ENCODE assay signal across 8 mouse cellular contexts in genomic region chr16:37689251-37689926, GRCm38 (mm10). TPM values are rescaled to one million over a fixed set of nuclear protein-coding genes. Genes with fewer than 3 reads are reported as not detected.
A peak's percentile ranks its signal among the peaks of the same experiment; 100 is the strongest.
DNase-seq lines count a peak whose midpoint lies in the region; ATAC-seq and TF ChIP-seq lines count a peak whose summit lies in the region.

No protein-coding gene starts in this region.

- H3K27ac ChIP-seq in heart, embryonic 14.5 days (replicated peaks in 1 of 2; ENCODE audit: control insufficient read depth in 1 of 2, insufficient read depth in 1 of 2, low read depth in 2 of 2, low read length in 2 of 2), result peak overlapping the region; percentile 18 to 24; a peak in 2 of 4 replicates
- H3K27ac ChIP-seq in lung, postnatal 0 days (ENCODE audit: low read length), result no peak overlapping the region

- H3K9ac ChIP-seq in heart, embryonic 14.5 days (ENCODE audit: low read length), result no peak overlapping the region
- no peak overlapping the region for H3K9ac ChIP-seq in lung, postnatal 0 days (replicated peaks; ENCODE audit: low read depth)

- no peak for TF ChIP-seq CTCF in lung, postnatal 0 days (IDR thresholded peaks at IDR 0.05)

- no peak for ATAC-seq in heart, embryonic 14.5 days (ENCODE audit: insufficient number of reproducible peaks, insufficient read depth, low FRiP score, low read depth)
- peak; percentile 40 for ATAC-seq in lung, postnatal 0 days

- 63% methylated on average over 8 of the region's 8 CpGs for WGBS in heart, embryonic 14.5 days
- WGBS in lung, postnatal 0 days, result 49% methylated on average over 8 of the region's 8 CpGs

- no peaks in the 10 kb centered on the region for H3K27me3 ChIP-seq in heart, embryonic 14.5 days (ENCODE audit: control insufficient read depth, insufficient read depth, low read length)
- H3K27me3 ChIP-seq in lung, postnatal 0 days (replicated peaks; ENCODE audit: insufficient read depth, low read length), result no peaks in the 10 kb centered on the region

- peak; percentile 22 for DNase-seq in embryo, embryonic 11 days
- no peak for DNase-seq in embryo, embryonic 10.5 days (ENCODE audit: low spot score)
- peak; percentile 15 for DNase-seq in CD4-positive helper T cell, adult 2 months (ENCODE audit: low read depth, low spot score)
- DNase-seq in lung, postnatal 0 days (ENCODE audit: low spot score), result peak; percentile 27
- no peak for DNase-seq in cerebellum, postnatal 14 days
- DNase-seq in frontal cortex, postnatal 36 days (ENCODE audit: low spot score in 2 of 2), result no peak
- no peak for DNase-seq in right cerebral cortex, adult 2 months (ENCODE audit: low spot score in 2 of 2)

- peaks cover 34 to 44% of the 10 kb centered on the region in 2 experiments for H3K4me1 ChIP-seq in heart, embryonic 14.5 days (ENCODE audit: control insufficient read depth in 2 of 2, insufficient read depth in 2 of 2, low read length in 2 of 2)
- no peaks in the 10 kb centered on the region; the same call in 1 of the 2 replicates for H3K4me1 ChIP-seq in lung, postnatal 0 days (ENCODE audit: insufficient read depth, low read depth, low read length)

- H3K4me2 ChIP-seq in heart, embryonic 14.5 days (ENCODE audit: low read length), result no peak overlapping the region
- no peak overlapping the region for H3K4me2 ChIP-seq in lung, postnatal 0 days (replicated peaks; ENCODE audit: low read depth, low read length)

- no peak overlapping the region for H3K4me3 ChIP-seq in heart, embryonic 14.5 days (ENCODE audit: control insufficient read depth in 1 of 2, insufficient read depth in 1 of 2, low read depth in 1 of 2, low read length in 2 of 2)
- H3K4me3 ChIP-seq in lung, postnatal 0 days (ENCODE audit: low read depth, low read length), result no peak overlapping the region

- H3K36me3 ChIP-seq in heart, embryonic 14.5 days (ENCODE audit: control insufficient read depth, insufficient read depth, low read length), result no peaks in the 10 kb centered on the region
- no peaks in the 10 kb centered on the region for H3K36me3 ChIP-seq in lung, postnatal 0 days (ENCODE audit: insufficient read depth, low read length)

- H3K9me3 ChIP-seq in heart, embryonic 14.5 days (ENCODE audit: control insufficient read depth, low read length), result no peaks in the 10 kb centered on the region
- no peaks in the 10 kb centered on the region for H3K9me3 ChIP-seq in lung, postnatal 0 days (ENCODE audit: low read length)

- TF ChIP-seq EP300 in lung, postnatal 0 days (IDR thresholded peaks at IDR 0.05), result no peak

RNA-seq across cellular contexts. Expression of gene Ndufb4, which starts 35.1 kb away (rescaled TPM):
- 116 and 120 TPM in 2 replicates for polyA plus RNA-seq in heart, embryonic 14.5 days (2014; fragmentation: Nextera tagmentation; extraction: Ambion mirVana)
- polyA plus RNA-seq in lung, postnatal 0 days (2015; fragmentation: Nextera tagmentation; extraction: Ambion mirVana), result 70.3 and 74.1 TPM in 2 replicates

Comparison
In these comparisons a context has a peak if more than half of its experiments do, and no peak if none do; other contexts are left out.
1. DNase-seq: peak in embryo, embryonic 11 days (single experiment), CD4-positive helper T cell, adult 2 months (single experiment) and lung, postnatal 0 days (single experiment); none in embryo, embryonic 10.5 days (single experiment), cerebellum, postnatal 14 days (0 of 2), frontal cortex, postnatal 36 days (0 of 2) and right cerebral cortex, adult 2 months (0 of 2).